Mouse (Mus musculus): ENCODE data around the gene Slamf9.

- TF ChIP-seq CTCF (IDR thresholded peaks at IDR 0.05; ENCODE audit: control insufficient read depth, insufficient read depth, insufficient replicate concordance, low read depth, low read length) (no peak), POLR2A (IDR thresholded peaks at IDR 0.05; ENCODE audit: control insufficient read depth, low read depth, low read length) (no peak)
These were observed 14.6 kb downstream of the Slamf9 start for GRCm38 (mm10) chr1:172489585-172490250.
